Comparison of ENCODE assay signal across 9 mouse cellular contexts in the genomic region with DNA sequence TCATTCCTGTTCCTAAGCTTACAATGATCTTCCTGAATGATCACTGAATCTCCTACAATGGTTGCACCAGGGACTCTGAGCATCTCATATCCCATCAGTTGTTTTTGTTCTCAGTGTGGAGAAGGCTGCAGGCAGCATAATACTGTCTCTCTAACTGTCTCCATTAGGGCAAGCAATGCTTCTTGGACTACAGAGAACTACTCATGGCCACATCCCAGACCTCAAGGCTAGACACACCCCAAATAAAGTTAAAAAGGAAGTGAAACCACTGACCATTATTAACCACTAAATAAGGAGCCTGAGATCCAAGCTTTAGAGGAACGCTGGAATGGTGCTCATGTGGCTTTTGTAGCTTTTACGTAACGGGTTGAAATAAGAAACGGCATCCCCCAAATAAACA. TPM values are rescaled to one million over a fixed set of nuclear protein-coding genes. Genes with fewer than 3 reads are reported as not detected.
DNase-seq lines count a peak whose midpoint lies in the region; ATAC-seq lines count a peak whose summit lies in the region.
"Had no signal": no experiment of that assay in that cellular context is flagged by ENCODE, and none has a peak within 500 bp of the region (broad histone marks: within the 10 kb centered on the region; RNA-seq: fewer than 3 reads in every experiment).

No protein-coding gene starts in this region.

- H3K4me3 ChIP-seq in embryonic facial prominence, embryonic 13.5 days: no peak overlapping the region
- H3K4me3 ChIP-seq in embryonic facial prominence, embryonic 10.5 days: no peak overlapping the region
- H3K4me3 ChIP-seq in lung, embryonic 16.5 days (ENCODE audit: low read length): no peak overlapping the region
- no peak overlapping the region for H3K4me3 ChIP-seq in stomach, embryonic 16.5 days (replicated peaks; ENCODE audit: low read length)
- H3K4me3 ChIP-seq: hindbrain, embryonic 10.5 days had no signal

- no peaks in the 10 kb centered on the region for H3K36me3 ChIP-seq in embryonic facial prominence, embryonic 13.5 days
- no peaks in the 10 kb centered on the region for H3K36me3 ChIP-seq in embryonic facial prominence, embryonic 10.5 days (replicated peaks)
- no peaks in the 10 kb centered on the region for H3K36me3 ChIP-seq in lung, embryonic 16.5 days (ENCODE audit: control insufficient read depth, insufficient read depth, low read length)
- H3K36me3 ChIP-seq in stomach, embryonic 16.5 days (ENCODE audit: control insufficient read depth, insufficient read depth, low read length): no peaks in the 10 kb centered on the region
- H3K36me3 ChIP-seq: hindbrain, embryonic 10.5 days had no signal

- no peak for DNase-seq in embryonic facial prominence, embryonic 10.5 days (ENCODE audit: low spot score)
- no peak for DNase-seq in lung, postnatal 10 days
- peak; percentile 27 for DNase-seq in kidney, postnatal 14 days
- DNase-seq in yolk sac, embryonic 10.5 days (ENCODE audit: low spot score): no peak
- DNase-seq in urinary bladder, postnatal 14 days (ENCODE audit: low spot score): no peak

- no peak for ATAC-seq in embryonic facial prominence, embryonic 13.5 days (ENCODE audit: insufficient number of reproducible peaks, insufficient read depth, low FRiP score, low TSS enrichment, low read depth)
- ATAC-seq in lung, embryonic 16.5 days (ENCODE audit: low read depth): peak; percentile 52
- ATAC-seq in stomach, embryonic 16.5 days (ENCODE audit: insufficient read depth, low FRiP score): peak; percentile 29; the same call in 1 of the 2 replicates

- H3K9me3 ChIP-seq in embryonic facial prominence, embryonic 13.5 days: no peaks in the 10 kb centered on the region
- no peaks in the 10 kb centered on the region for H3K9me3 ChIP-seq in embryonic facial prominence, embryonic 10.5 days
- no peaks in the 10 kb centered on the region for H3K9me3 ChIP-seq in lung, embryonic 16.5 days (ENCODE audit: control insufficient read depth, low read length)
- H3K9me3 ChIP-seq in stomach, embryonic 16.5 days (replicated peaks; ENCODE audit: control insufficient read depth, low read length): no peaks in the 10 kb centered on the region
- H3K9me3 ChIP-seq: hindbrain, embryonic 10.5 days had no signal

- no peaks in the 10 kb centered on the region for H3K27me3 ChIP-seq in embryonic facial prominence, embryonic 13.5 days
- no peaks in the 10 kb centered on the region for H3K27me3 ChIP-seq in embryonic facial prominence, embryonic 10.5 days (replicated peaks; ENCODE audit: low read depth, poor library complexity, severe bottlenecking)
- no peaks in the 10 kb centered on the region for H3K27me3 ChIP-seq in lung, embryonic 16.5 days (ENCODE audit: control insufficient read depth, insufficient read depth, low read depth, low read length)
- H3K27me3 ChIP-seq in stomach, embryonic 16.5 days (ENCODE audit: control insufficient read depth, insufficient read depth, low read length): no peaks in the 10 kb centered on the region

- WGBS in embryonic facial prominence, embryonic 13.5 days: 71% methylated on average over 4 of the region's 4 CpGs
- WGBS in embryonic facial prominence, embryonic 10.5 days: 85% methylated on average over 4 of the region's 4 CpGs
- 69% methylated on average over 4 of the region's 4 CpGs for WGBS in lung, embryonic 16.5 days
- 77% methylated on average over 4 of the region's 4 CpGs for WGBS in stomach, embryonic 16.5 days

- peak overlapping the region; percentile 41; the same call in 1 of the 2 replicates for H3K27ac ChIP-seq in embryonic facial prominence, embryonic 13.5 days
- no peak overlapping the region for H3K27ac ChIP-seq in embryonic facial prominence, embryonic 10.5 days (replicated peaks)
- peak overlapping the region; percentile 84 for H3K27ac ChIP-seq in lung, embryonic 16.5 days (ENCODE audit: low read length)
- peak overlapping the region; percentile 60; the same call in 1 of the 2 replicates for H3K27ac ChIP-seq in stomach, embryonic 16.5 days (ENCODE audit: low read length)
- H3K27ac ChIP-seq: hindbrain, embryonic 10.5 days had no signal

- no peak overlapping the region for H3K9ac ChIP-seq in embryonic facial prominence, embryonic 13.5 days
- no peak overlapping the region for H3K9ac ChIP-seq in lung, embryonic 16.5 days (ENCODE audit: low read length)
- no peak overlapping the region for H3K9ac ChIP-seq in stomach, embryonic 16.5 days (ENCODE audit: low read length)

- no peak overlapping the region for H3K4me2 ChIP-seq in embryonic facial prominence, embryonic 13.5 days
- no peak overlapping the region for H3K4me2 ChIP-seq in lung, embryonic 16.5 days (ENCODE audit: low read depth, low read length)
- H3K4me2 ChIP-seq in stomach, embryonic 16.5 days (ENCODE audit: low read depth, low read length): no peak overlapping the region

- no peaks in the 10 kb centered on the region for H3K4me1 ChIP-seq in embryonic facial prominence, embryonic 13.5 days
- H3K4me1 ChIP-seq in embryonic facial prominence, embryonic 10.5 days: peaks cover 8% of the 10 kb centered on the region; the same call in 1 of the 2 replicates
- no peaks in the 10 kb centered on the region for H3K4me1 ChIP-seq in lung, embryonic 16.5 days (replicated peaks; ENCODE audit: control insufficient read depth, insufficient read depth, low read length)
- H3K4me1 ChIP-seq in stomach, embryonic 16.5 days (ENCODE audit: control insufficient read depth, insufficient read depth, low read length): no peaks in the 10 kb centered on the region; the same call in 1 of the 2 replicates
- H3K4me1 ChIP-seq: hindbrain, embryonic 10.5 days had no signal

RNA-seq across cellular contexts. Expression of a gene that starts 20.5 kb away (rescaled TPM):
- polyA plus RNA-seq in embryonic facial prominence, embryonic 13.5 days (2015; fragmentation: Nextera tagmentation; extraction: Ambion mirVana): 23.2 and 27.4 TPM in 2 replicates
- 17.4 and 19.1 TPM in 2 replicates for polyA plus RNA-seq in embryonic facial prominence, embryonic 10.5 days (2016; fragmentation: Nextera tagmentation; extraction: Ambion mirVana)
- 76.1 and 77.6 TPM in 2 replicates for polyA plus RNA-seq in lung, embryonic 16.5 days (2015; fragmentation: Nextera tagmentation; extraction: Ambion mirVana)
- polyA plus RNA-seq in stomach, embryonic 16.5 days (2015; fragmentation: Nextera tagmentation; extraction: Ambion mirVana): 25.0 and 28.3 TPM in 2 replicates
